Mouse (Mus musculus) brain, embryonic 14.5 days (tissue): ENCODE measurements around the gene Acer3.

Source experiments
- CTCF ChIP-seq: fragments of 200-500 bp; IDR thresholded peaks from 2 replicates; pipeline ENCODE4 v1.5.1; 2012; ENCODE audit warnings: inconsistent platforms, mild to moderate bottlenecking, moderate library complexity, borderline replicate concordance; ENCODE audit not compliant: insufficient read depth, insufficient read length; ENCODE audit errors: extremely low read depth
- POLR2A ChIP-seq: fragments of 200-500 bp; IDR thresholded peaks from 2 replicates; pipeline ENCODE4 v1.6.1; 2012; ENCODE audit warnings: mild to moderate bottlenecking, inconsistent platforms, borderline replicate concordance; ENCODE audit not compliant: poor library complexity, insufficient read depth, insufficient read length, severe bottlenecking; ENCODE audit errors: extremely low read depth

GRCm38 (mm10) chr7:98349096-98349495 lies 28.1 kb upstream of the Acer3 start:
- TF ChIP-seq POLR2A: no peak
- peak; percentile 94 for TF ChIP-seq CTCF
